Mouse (Mus musculus): ENCODE measurements around the gene Pdxp. TPM values are rescaled to one million over a fixed set of nuclear protein-coding genes. Genes with fewer than 3 reads are reported as not detected.

Pdxp gene
- 6.9 and 7.4 TPM in 2 replicates for polyA plus RNA-seq (2015; fragmentation: Nextera tagmentation; extraction: Ambion mirVana)

DNA sequence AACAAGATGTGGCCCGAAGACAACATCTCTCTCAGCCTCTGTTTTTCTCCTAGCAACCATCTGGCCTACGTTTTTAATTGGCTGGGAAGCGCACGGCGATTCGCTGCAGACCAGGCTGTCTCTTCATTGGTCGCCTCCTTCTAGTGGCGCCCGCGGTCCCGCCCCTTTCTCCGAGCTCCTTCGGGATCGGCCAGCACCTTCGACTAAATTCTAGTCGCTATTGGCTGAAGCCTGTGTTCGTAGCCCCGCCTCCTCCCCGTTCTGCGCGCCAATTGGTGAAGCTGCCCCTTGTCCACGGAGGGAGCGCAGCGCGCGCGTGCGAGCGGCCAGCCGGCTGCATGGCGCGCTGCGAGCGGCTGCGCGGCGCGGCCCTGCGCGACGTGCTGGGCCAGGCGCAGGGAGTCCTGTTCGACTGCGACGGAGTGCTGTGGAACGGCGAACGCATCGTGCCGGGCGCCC is at the start of gene Pdxp:
Gene Pdxp, plus strand, starts transcription at position 288 of the 459 bp plus-strand sequence.
- WGBS (ENCODE audit: insufficient replicate concordance): under 1% methylated on average over 51 of the region's 51 CpGs
- Histone ChIP-seq H3K4me1 (replicated peaks) (peaks cover 67% of the 10 kb centered on the region), H3K4me3 (replicated peaks) (peak within 1 kb of the TSS; percentile 74), H3K9me3 (replicated peaks) (no peaks in the 10 kb centered on the region), H3K4me2 (peak within 1 kb of the TSS; percentile 100), H3K9ac (peak within 1 kb of the TSS; percentile 79), H3K36me3 (peaks cover 45% of the 10 kb centered on the region), H3K27ac (peak within 1 kb of the TSS; percentile 78), H3K27me3 (no peaks in the 10 kb centered on the region)
- peak; percentile 95 for DNase-seq
- peak; percentile 88 for ATAC-seq (ENCODE audit: low read depth)

DNA sequence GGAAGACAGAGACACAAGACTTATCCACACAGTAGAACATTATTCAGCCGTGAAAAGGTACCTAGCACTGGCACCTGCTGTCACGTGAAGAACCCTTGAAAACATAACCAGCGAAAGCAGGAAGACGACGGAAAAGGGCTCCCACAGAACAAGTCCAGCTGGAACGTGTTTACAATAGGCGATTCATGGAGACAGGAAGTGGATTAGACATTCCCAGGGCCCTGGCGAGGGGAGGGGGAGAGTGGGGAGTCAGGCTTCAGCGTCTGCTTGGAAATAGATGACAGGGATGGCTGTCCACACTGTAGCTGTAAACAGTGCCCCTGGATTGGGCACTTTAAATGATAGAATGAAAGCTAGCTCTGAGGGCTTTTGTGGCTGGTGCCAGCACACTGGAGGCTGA is 45.3 kb upstream of the Pdxp start:
- Histone ChIP-seq H3K4me1 (replicated peaks) (0 out of 2 replicates have a peak, but pooled peaks cover 10% of the 10 kb centered on the region), H3K9me3 (replicated peaks) (no peaks in the 10 kb centered on the region), H3K9ac (no peak overlapping the region), H3K36me3 (no peaks in the 10 kb centered on the region), H3K4me2 (no peak overlapping the region), H3K27ac (peak overlapping the region; percentile 29; the same call in 1 of the 2 replicates), H3K27me3 (0 out of 2 replicates have a peak, but pooled peaks cover 3% of the 10 kb centered on the region), H3K4me3 (replicated peaks) (no peak overlapping the region)
- 54% methylated on average over 9 of the region's 9 CpGs for WGBS (ENCODE audit: insufficient replicate concordance)
- DNase-seq (no peak), ATAC-seq (ENCODE audit: low read depth) (no peak)

DNA sequence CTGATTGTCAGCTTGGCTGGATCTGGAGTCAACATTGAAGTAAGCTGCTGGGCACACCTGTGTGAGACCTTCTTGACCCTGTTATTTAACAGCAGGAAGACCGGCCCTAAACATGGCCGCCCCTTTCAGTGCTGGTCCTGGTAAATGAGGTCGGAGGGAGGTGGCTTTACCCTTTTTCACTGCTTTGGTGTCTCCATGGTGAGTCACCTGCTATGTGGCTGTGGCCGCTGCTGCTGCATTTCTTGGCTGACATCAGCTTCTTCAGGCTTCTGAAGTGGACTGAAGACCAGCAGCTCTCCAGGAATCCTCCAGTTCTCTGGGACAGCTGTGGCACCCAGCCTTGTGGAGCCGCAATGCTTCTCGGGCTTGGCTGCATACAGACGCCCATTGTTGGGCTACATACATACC is 44.9 kb upstream of the Pdxp start:
- H3K27ac ChIP-seq: peak overlapping the region; percentile 29; the same call in 1 of the 2 replicates
- 82% methylated on average over 7 of the region's 7 CpGs for WGBS (ENCODE audit: insufficient replicate concordance)
- ATAC-seq (ENCODE audit: low read depth): no peak

DNA sequence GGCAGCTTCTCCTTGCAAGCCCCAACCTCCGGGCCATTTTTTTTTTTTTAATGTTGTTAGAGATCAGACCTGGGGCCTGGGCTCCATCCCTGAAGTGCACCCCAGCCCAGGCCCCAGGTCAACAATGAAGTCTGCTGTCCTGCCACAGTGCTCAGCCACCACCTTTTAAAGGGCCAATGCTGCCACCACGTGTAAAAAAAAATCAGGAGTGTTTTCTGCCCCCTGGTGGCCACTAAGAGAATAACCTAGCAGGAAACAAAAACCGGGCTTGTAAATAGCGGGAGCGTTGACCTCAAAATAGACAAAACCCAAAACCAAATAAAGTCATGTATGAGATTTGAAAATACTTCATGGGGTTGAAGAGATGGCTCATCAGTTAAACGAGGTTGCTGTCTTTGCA is 43.9 kb upstream of the Pdxp start:
- Histone ChIP-seq H3K9me3 (replicated peaks) (no peaks in the 10 kb centered on the region), H3K27me3 (no peaks in the 10 kb centered on the region), H3K4me2 (no peak overlapping the region), H3K4me3 (replicated peaks) (no peak overlapping the region), H3K4me1 (replicated peaks) (peaks cover 11% of the 10 kb centered on the region; the same call in 1 of the 2 replicates), H3K36me3 (no peaks in the 10 kb centered on the region), H3K27ac (no peak overlapping the region), H3K9ac (no peak overlapping the region)
- ATAC-seq (ENCODE audit: low read depth) (no peak), DNase-seq (no peak)
- WGBS (ENCODE audit: insufficient replicate concordance): 17% methylated on average over 6 of the region's 6 CpGs

More for the DNA sequence above, 44.9 kb upstream of the Pdxp start:
- no peak for DNase-seq
- Histone ChIP-seq H3K4me2 (no peak overlapping the region), H3K4me3 (replicated peaks) (no peak overlapping the region), H3K36me3 (no peaks in the 10 kb centered on the region), H3K4me1 (replicated peaks) (0 out of 2 replicates have a peak, but pooled peaks cover 10% of the 10 kb centered on the region), H3K9ac (no peak overlapping the region), H3K9me3 (replicated peaks) (no peaks in the 10 kb centered on the region), H3K27me3 (0 out of 2 replicates have a peak, but pooled peaks cover 1% of the 10 kb centered on the region)

DNA sequence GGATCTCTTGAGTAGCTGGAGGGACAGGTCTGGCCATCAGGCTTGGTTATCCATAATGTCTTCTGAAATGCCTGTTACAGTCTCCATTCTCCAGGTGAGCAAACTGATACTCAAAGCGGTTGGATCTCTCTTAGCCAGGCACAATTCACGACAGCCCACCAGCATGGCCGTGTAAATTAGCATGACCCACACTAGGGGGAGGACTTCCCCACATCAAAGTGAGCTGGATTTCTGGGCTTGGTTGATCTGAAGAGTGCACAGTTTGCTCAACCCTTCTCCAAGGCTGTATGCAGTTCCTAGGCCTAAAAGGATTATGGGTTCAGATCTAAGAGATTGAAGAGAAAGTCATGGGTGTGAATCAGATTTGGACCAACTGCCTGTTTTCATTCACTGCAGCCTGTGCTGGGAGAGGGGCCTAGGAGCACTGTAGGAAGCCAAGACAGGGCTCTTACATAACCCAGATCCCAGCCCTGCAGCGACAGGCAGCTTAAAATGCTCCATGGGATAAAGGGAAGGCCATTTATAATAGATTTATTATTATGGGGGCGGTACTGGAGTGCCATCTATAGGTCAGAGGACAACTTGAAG is 41.6 kb upstream of the Pdxp start:
- ATAC-seq (ENCODE audit: low read depth) (no peak), DNase-seq (no peak)
- H3K27ac ChIP-seq: no peak overlapping the region
- H3K4me1 ChIP-seq (replicated peaks): peaks cover 31% of the 10 kb centered on the region
- no peaks in the 10 kb centered on the region for H3K36me3 ChIP-seq
- WGBS (ENCODE audit: insufficient replicate concordance): 51% methylated on average over 5 of the region's 5 CpGs
- no peak overlapping the region for H3K4me2 ChIP-seq
- H3K9me3 ChIP-seq (replicated peaks): no peaks in the 10 kb centered on the region
- no peak overlapping the region for H3K9ac ChIP-seq
- no peak overlapping the region for H3K4me3 ChIP-seq (replicated peaks)
- no peaks in the 10 kb centered on the region for H3K27me3 ChIP-seq

DNA sequence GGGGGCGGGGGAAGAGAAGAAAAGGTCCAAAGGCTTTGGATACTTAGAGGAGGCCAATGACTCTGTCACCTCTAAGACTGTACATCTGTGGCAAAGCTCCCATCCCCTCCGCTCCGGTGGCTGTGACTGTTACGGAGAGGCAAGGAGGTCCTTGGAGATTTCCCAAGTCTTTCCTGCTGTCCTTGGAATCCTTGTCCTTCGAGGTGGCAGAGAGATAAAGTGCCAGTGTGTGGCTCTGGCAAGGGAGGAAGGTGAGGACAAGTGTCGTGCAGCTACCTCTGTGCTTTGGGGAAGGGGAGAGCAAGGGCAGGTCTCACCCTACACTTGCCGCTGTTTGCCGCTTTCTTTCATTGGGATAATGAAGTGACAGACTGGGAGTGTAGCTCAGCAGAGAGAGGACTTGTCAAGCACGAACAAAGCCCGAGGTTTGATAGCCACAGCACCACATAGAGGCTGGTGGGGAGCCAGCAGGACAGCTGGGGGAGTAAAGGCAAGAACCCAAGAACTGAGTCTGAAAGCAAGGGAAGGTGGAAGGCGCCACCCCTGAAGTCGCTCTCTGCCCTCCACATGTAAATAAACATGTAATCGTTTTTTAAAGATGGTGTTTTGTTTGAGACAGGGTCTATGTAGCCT is 39.8 kb upstream of the Pdxp start:
- no peaks in the 10 kb centered on the region for H3K27me3 ChIP-seq
- ATAC-seq (ENCODE audit: low read depth) (no peak), DNase-seq (no peak)
- H3K4me1 ChIP-seq (replicated peaks): peaks cover 38% of the 10 kb centered on the region
- peak overlapping the region; percentile 13; the same call in 1 of the 2 replicates for H3K27ac ChIP-seq
- H3K4me2 ChIP-seq: no peak overlapping the region
- WGBS (ENCODE audit: insufficient replicate concordance): 58% methylated on average over 13 of the region's 13 CpGs
- peak overlapping the region; percentile 11; the same call in 1 of the 2 replicates for H3K9ac ChIP-seq
- H3K36me3 ChIP-seq: no peaks in the 10 kb centered on the region
- no peaks in the 10 kb centered on the region for H3K9me3 ChIP-seq (replicated peaks)
- H3K4me3 ChIP-seq (replicated peaks): no peak overlapping the region

DNA sequence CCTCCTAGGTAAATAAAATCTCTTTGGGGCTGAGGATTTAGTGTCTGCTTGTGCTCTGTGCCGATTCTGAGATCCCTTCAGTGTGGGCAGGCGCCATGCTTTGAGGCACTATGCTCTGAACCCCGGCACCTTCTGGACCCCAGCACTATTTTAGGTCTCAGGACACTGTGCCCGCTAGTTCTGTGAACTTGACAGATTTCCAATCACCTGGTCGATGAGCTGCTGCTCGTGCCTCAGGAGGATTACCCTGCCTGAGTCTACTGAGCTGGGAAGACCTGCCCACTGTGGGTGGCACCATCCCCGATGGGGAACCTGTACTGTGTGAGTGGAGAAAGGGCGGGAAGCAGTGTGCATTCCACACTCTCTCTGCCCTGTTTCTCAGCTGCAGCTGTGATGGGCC is 38.7 kb upstream of the Pdxp start:
- Histone ChIP-seq H3K9me3 (replicated peaks) (no peaks in the 10 kb centered on the region), H3K4me3 (replicated peaks) (no peak overlapping the region), H3K4me1 (replicated peaks) (peaks cover 48% of the 10 kb centered on the region), H3K27ac (0 out of 2 replicates have a peak overlapping the region, but pooled peaks have one; percentile 96), H3K4me2 (no peak overlapping the region), H3K36me3 (0 out of 2 replicates have a peak, but pooled peaks cover 6% of the 10 kb centered on the region), H3K9ac (no peak overlapping the region), H3K27me3 (no peaks in the 10 kb centered on the region)
- no peak for ATAC-seq (ENCODE audit: low read depth)
- 75% methylated on average over 8 of the region's 8 CpGs for WGBS (ENCODE audit: insufficient replicate concordance)
- no peak for DNase-seq

DNA sequence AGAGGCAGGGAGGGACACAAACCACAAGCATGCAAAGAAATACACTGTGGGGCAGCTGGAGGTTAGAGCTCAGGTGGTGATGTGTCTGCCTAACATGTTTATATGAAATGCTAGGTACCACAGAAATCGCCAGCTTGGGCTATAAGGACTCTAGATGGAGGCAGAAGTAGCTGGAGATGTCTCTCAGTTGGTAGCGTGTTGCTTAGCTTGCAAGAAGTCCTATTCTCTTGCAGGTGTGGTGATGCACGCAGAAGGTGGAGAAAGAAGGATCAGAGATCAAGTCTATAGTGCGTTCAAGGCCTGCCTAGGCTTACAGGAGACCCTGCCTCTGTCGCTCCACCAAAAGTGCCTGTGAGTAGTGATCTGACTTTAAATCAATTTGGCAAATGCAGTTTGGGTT is 38.2 kb upstream of the Pdxp start:
- Histone ChIP-seq H3K27ac (peak overlapping the region; percentile 96), H3K9ac (no peak overlapping the region), H3K27me3 (no peaks in the 10 kb centered on the region), H3K36me3 (peaks cover 12% of the 10 kb centered on the region; the same call in 1 of the 2 replicates), H3K9me3 (replicated peaks) (no peaks in the 10 kb centered on the region), H3K4me2 (peak overlapping the region; percentile 87; the same call in 1 of the 2 replicates), H3K4me3 (replicated peaks) (no peak overlapping the region), H3K4me1 (replicated peaks) (peaks cover 50% of the 10 kb centered on the region)
- DNase-seq (no peak), ATAC-seq (ENCODE audit: low read depth) (no peak)
- 87% methylated on average over 5 of the region's 5 CpGs for WGBS (ENCODE audit: insufficient replicate concordance)

DNA sequence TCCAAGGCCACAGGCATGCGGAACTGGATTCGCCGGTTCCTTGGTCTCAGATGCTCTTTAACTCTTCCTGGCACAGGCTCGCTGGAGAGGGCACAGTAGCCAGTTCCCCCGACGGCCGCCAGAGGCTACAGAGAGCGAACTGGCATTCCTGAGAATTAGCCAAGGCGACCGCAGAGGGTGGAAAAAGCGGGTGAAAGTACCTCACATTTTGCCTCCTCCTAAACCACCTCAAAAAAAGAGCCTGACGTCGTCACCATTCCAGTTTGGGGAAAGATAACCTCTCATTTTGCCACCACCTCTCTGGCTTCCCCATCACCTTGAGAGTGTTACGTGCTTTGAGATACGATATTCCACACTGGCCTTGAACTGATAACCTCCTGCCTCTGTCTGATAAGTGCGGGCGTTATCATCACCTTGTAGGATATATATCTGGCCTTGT is 37.4 kb upstream of the Pdxp start:
- ATAC-seq (ENCODE audit: low read depth): peak; percentile 42
- peaks cover 50% of the 10 kb centered on the region for H3K4me1 ChIP-seq (replicated peaks)

DNA sequence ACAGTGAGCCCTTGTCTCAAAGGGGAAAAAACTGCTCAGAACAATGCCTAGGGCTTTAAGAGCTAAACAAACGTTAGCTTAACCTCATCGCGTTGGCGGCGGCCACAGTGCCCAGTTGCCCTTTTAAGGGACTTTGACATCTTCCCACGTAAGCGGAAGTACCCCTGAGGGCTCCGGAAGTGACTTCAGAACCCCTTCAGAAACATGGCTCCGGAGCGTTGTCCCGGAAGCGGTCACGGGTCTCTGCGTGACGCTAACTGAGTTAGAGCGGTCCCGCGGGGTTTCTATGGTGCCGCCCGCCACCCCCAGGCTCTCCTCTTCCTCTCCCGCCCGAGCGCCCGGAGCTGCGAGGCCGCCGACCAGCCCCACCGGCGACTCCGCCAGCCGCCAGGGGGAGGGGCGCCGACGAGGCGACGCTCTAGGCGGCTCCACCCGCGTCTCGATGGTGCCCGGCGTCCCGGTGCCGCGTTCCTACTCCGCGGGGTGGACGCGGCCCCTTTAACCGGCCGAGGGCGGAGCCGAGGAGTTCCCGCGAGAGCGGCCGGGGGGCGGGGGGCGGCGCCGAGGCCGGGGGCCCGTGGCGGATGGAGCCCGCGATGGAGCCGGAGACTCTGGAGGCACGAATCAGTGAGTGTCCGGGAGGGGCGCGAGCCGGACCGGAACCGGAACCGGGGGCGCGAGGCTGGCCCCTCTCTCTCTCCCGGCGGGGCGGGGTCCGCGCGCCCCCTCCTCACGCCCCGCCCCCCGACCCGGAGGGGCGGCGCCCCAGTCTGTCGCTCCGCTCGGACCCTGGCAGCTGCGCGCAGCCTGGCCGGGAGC is 36.5 kb upstream of the Pdxp start, which contains the start of gene Gga1:
Gene Gga1, plus strand, starts transcription at position 200 of the 819 bp plus-strand sequence.
- Histone ChIP-seq H3K27ac (peak within 1 kb of the TSS; percentile 96), H3K4me2 (peak within 1 kb of the TSS; percentile 87), H3K9ac (peak within 1 kb of the TSS; percentile 93), H3K9me3 (replicated peaks) (no peaks in the 10 kb centered on the region), H3K36me3 (peaks cover 28% of the 10 kb centered on the region), H3K27me3 (no peaks in the 10 kb centered on the region), H3K4me3 (replicated peaks) (peak within 1 kb of the TSS; percentile 91), H3K4me1 (replicated peaks) (peaks cover 50% of the 10 kb centered on the region)
- DNase-seq (peak; percentile 85), ATAC-seq (ENCODE audit: low read depth) (peak; percentile 86)
- 1% methylated on average over 94 of the region's 95 CpGs for WGBS (ENCODE audit: insufficient replicate concordance)

More for the DNA sequence above, 37.4 kb upstream of the Pdxp start:
- Histone ChIP-seq H3K27ac (peak overlapping the region; percentile 96), H3K4me2 (peak overlapping the region; percentile 87), H3K9me3 (replicated peaks) (no peaks in the 10 kb centered on the region), H3K9ac (peak overlapping the region; percentile 93), H3K27me3 (no peaks in the 10 kb centered on the region), H3K4me3 (replicated peaks) (peak overlapping the region; percentile 91), H3K36me3 (peaks cover 19% of the 10 kb centered on the region)
- WGBS (ENCODE audit: insufficient replicate concordance): under 1% methylated on average over 17 of the region's 17 CpGs
- DNase-seq: peak; percentile 65

Measured in liver, embryonic 13.5 days (tissue).